Mouse (Mus musculus) MEL (cell line): ENCODE measurements around the gene Csf2ra. TPM values are rescaled to one million over a fixed set of nuclear protein-coding genes. Genes with fewer than 3 reads are reported as not detected.
"Not testable (repeated sequence)": the region's sequence is repeated elsewhere in the genome, so short reads cannot be mapped to it uniquely, and the experiment has no call there.

Experiments
- DNase-seq: peaks from one replicate; pipeline ENCODE4 v3.0.0; 2011; ENCODE audit warnings: low read depth, low spot score
- H3K27ac ChIP-seq: 2 replicates; pipeline ENCODE4 v1.5.1; 2012; ENCODE audit warnings: low read depth, mild to moderate bottlenecking, control low read depth, low read length, moderate library complexity; ENCODE audit not compliant: control insufficient read depth
- H3K27me3 ChIP-seq, 2 experiments: fragments of 150-350 bp in 1 of 2; sonication (generic) in 1 of 2; 2 replicates each; pipeline ENCODE4 v1.6.1; 2012; ENCODE audit warnings: low read length in 2 of 2, mild to moderate bottlenecking in 2 of 2, improper control_type of control experiment in 1 of 2, moderate library complexity in 1 of 2; ENCODE audit not compliant: insufficient read depth in 2 of 2, control insufficient read depth in 1 of 2
- H3K36me3 ChIP-seq, 2 experiments: 2 replicates each; pipeline ENCODE4 v1.6.1; 2012 to 2014; ENCODE audit warnings: low read length in 2 of 2, improper control_type of control experiment in 1 of 2, inconsistent platforms in 1 of 2, mild to moderate bottlenecking in 1 of 2; ENCODE audit not compliant: insufficient read depth in 2 of 2, control insufficient read depth in 1 of 2
- H3K4me1 ChIP-seq, 2 experiments: fragments of 150-350 bp in 1 of 2; sonication (generic) in 1 of 2; 2 replicates each; pipeline ENCODE4 v1.6.1; 2012; ENCODE audit warnings: low read length in 2 of 2, improper control_type of control experiment in 1 of 2, mild to moderate bottlenecking in 1 of 2; ENCODE audit not compliant: insufficient read depth in 2 of 2, control insufficient read depth in 1 of 2
- H3K4me3 ChIP-seq, 2 experiments: fragments of 150-350 bp in 1 of 2; sonication (generic) in 1 of 2; 2 replicates each; pipeline ENCODE4 v1.5.1; 2012; ENCODE audit warnings: low read depth in 2 of 2, low read length in 2 of 2, mild to moderate bottlenecking in 2 of 2, moderate library complexity in 2 of 2, control low read depth in 1 of 2, improper control_type of control experiment in 1 of 2; ENCODE audit not compliant: control insufficient read depth in 1 of 2, insufficient read depth in 1 of 2
- H3K79me2 ChIP-seq: 2 replicates; pipeline ENCODE4 v1.6.1; 2012; ENCODE audit warnings: mild to moderate bottlenecking, low read length, moderate library complexity; ENCODE audit not compliant: control insufficient read depth, poor library complexity, insufficient read depth
- H3K9ac ChIP-seq: 2 replicates; pipeline ENCODE4 v1.6.1; 2012; ENCODE audit warnings: low read depth, mild to moderate bottlenecking, control low read depth, low read length, moderate library complexity; ENCODE audit not compliant: control insufficient read depth, poor library complexity, severe bottlenecking
- H3K9me3 ChIP-seq: fragments of 150-350 bp; sonication (generic); replicated peaks from 2 replicates; pipeline ENCODE4 v1.6.1; 2012; ENCODE audit warnings: mild to moderate bottlenecking, low read length, improper control_type of control experiment, moderate library complexity; ENCODE audit not compliant: insufficient read depth
- CHD2 ChIP-seq: IDR thresholded peaks from 2 replicates; pipeline ENCODE4 v1.6.1; 2011; ENCODE audit warnings: low read length, improper control_type of control experiment
- CTCF ChIP-seq, 3 experiments: IDR thresholded peaks in 2 of 3; conservative IDR thresholded peaks in 1 of 3; 2 replicates each; pipeline ENCODE4 v1.5.1; 2011 to 2012; ENCODE audit warnings: low read length in 3 of 3, low read depth in 2 of 3, mild to moderate bottlenecking in 2 of 3, improper control_type of control experiment in 1 of 3, inconsistent platforms in 1 of 3, mixed read lengths in 1 of 3, moderate library complexity in 1 of 3; ENCODE audit not compliant: control insufficient read depth in 1 of 3, insufficient read depth in 1 of 3, poor library complexity in 1 of 3, severe bottlenecking in 1 of 3
- EP300 ChIP-seq, 2 experiments: IDR thresholded peaks; 2 replicates each; pipeline ENCODE4 v1.6.1; 2011; ENCODE audit warnings: improper control_type of control experiment in 2 of 2, low read length in 2 of 2, low read depth in 1 of 2, mild to moderate bottlenecking in 1 of 2
- ETS1 ChIP-seq: IDR thresholded peaks from 2 replicates; pipeline ENCODE4 v1.6.1; 2012; ENCODE audit warnings: low read depth, mild to moderate bottlenecking, inconsistent platforms, low read length, improper control_type of control experiment, moderate library complexity
- GABPA ChIP-seq: IDR thresholded peaks from 2 replicates; pipeline ENCODE4 v1.6.1; 2012; ENCODE audit warnings: low read depth, mild to moderate bottlenecking, inconsistent platforms, low read length, improper control_type of control experiment, moderate library complexity
- GATA1 ChIP-seq: IDR thresholded peaks from 2 replicates; pipeline ENCODE4 v1.6.1; 2011; ENCODE audit warnings: low read depth, low read length, improper control_type of control experiment
- HCFC1 ChIP-seq: IDR thresholded peaks from 2 replicates; pipeline ENCODE4 v1.6.1; 2012; ENCODE audit warnings: low read depth, mild to moderate bottlenecking, inconsistent platforms, low read length, improper control_type of control experiment, moderate library complexity
- KAT2A ChIP-seq: conservative IDR thresholded peaks from 2 replicates; pipeline ENCODE4 v1.6.1; 2012; ENCODE audit warnings: low read depth, low read length, improper control_type of control experiment, inconsistent platforms
- MYC ChIP-seq: IDR thresholded peaks from 2 replicates; pipeline ENCODE4 v1.6.1; 2011; ENCODE audit warnings: low read depth, mild to moderate bottlenecking, low read length, improper control_type of control experiment, moderate library complexity
- TAL1 ChIP-seq: IDR thresholded peaks from 2 replicates; pipeline ENCODE4 v1.6.1; 2012; ENCODE audit warnings: mild to moderate bottlenecking, inconsistent platforms, low read length, moderate library complexity, mixed read lengths
- TCF12 ChIP-seq: IDR thresholded peaks from 2 replicates; pipeline ENCODE4 v1.6.1; 2014; ENCODE audit warnings: low read depth, mild to moderate bottlenecking, inconsistent platforms, low read length, improper control_type of control experiment, moderate library complexity
- ZNF384 ChIP-seq: IDR thresholded peaks from 2 replicates; pipeline ENCODE4 v1.6.1; 2012; ENCODE audit warnings: low read depth, mild to moderate bottlenecking, inconsistent platforms, low read length, improper control_type of control experiment
- polyA plus RNA-seq, 2 experiments: library from polyadenylated mRNA; stranded (reverse) in 1 of 2; unstranded in 1 of 2; fragments of >175 nt in 1 of 2; fragments of >200 nt in 1 of 2; gene quantifications; 2 replicates each; pipeline versions ENCODE4 v1.2.1 to v1.2.4; 2012; ENCODE audit warnings: low replicate concordance in 2 of 2, low read depth in 1 of 2; ENCODE audit not compliant: insufficient read length in 2 of 2, insufficient read depth in 1 of 2, missing spikeins in 1 of 2
- total RNA-seq: library from RNA; depleted of rRNA; stranded (reverse); fragments of 300-350 nt; gene quantifications from 2 replicates; pipeline ENCODE4 v1.2.3, GENCODE M21; 2012

Csf2ra gene
- total and polyA plus RNA-seq, 3 experiments, result not detected

GRCm38 (mm10) chr19:61223706-61224328, 4.4 kb downstream of the Csf2ra start:
- Histone ChIP-seq H3K9ac (no peak overlapping the region), H3K36me3 (no peaks in the 10 kb centered on the region), H3K27me3 (no peaks in the 10 kb centered on the region), H3K27ac (no peak overlapping the region), H3K79me2 (no peaks in the 10 kb centered on the region), H3K4me1 (no peaks in the 10 kb centered on the region), H3K4me3 (no peak overlapping the region), H3K9me3 (no peaks in the 10 kb centered on the region)
- peak; percentile 68 for TF ChIP-seq ZNF384
- TF ChIP-seq MYC, result 0 out of 2 replicates have a peak, but pooled peaks have one; percentile 20
- TF ChIP-seq KAT2A, result no peak
- no peak for TF ChIP-seq GABPA
- TF ChIP-seq CTCF (IDR thresholded peaks at IDR 0.05 in 2 of 3, conservative IDR thresholded peaks at IDR 0.05 in 1 of 3; ENCODE audit: control insufficient read depth in 1 of 3, insufficient read depth in 1 of 3, low read depth in 2 of 3, low read length in 3 of 3, poor library complexity in 1 of 3, severe bottlenecking in 1 of 3), result peak in 1 of 3 experiments; percentile 6; a peak in 2 of 6 replicates
- TF ChIP-seq ETS1, result peak; percentile 9; the same call in 1 of the 2 replicates
- TF ChIP-seq HCFC1, result no peak
- DNase-seq, result peak; percentile 99

- H3K36me3 ChIP-seq, H3K79me2 ChIP-seq, H3K4me1 ChIP-seq, H3K9ac ChIP-seq, H3K27me3 ChIP-seq, H3K9me3 ChIP-seq, H3K4me3 ChIP-seq: not testable (repeated sequence)
- H3K27ac ChIP-seq, result peak overlapping the region; percentile 47
- DNase-seq, result peak; percentile 70
- TF ChIP-seq MYC, result peak; percentile 27; the same call in 1 of the 2 replicates
- peak; percentile 74 to 87 for TF ChIP-seq EP300 (IDR thresholded peaks at IDR 0.05; ENCODE audit: low read depth in 1 of 2, low read length in 2 of 2)
- TF ChIP-seq ETS1, result peak; percentile 67
- TF ChIP-seq TCF12, result peak; percentile 90
- TF ChIP-seq GATA1, result peak; percentile 77
- TF ChIP-seq TAL1, result peak; percentile 93
Observed at GRCm38 (mm10) chr19:61207506-61207905, 20.7 kb downstream of the Csf2ra start.

GRCm38 (mm10) chr19:61199836-61200235, 28.4 kb downstream of the Csf2ra start:
- Histone ChIP-seq H3K36me3 (no peaks in the 10 kb centered on the region), H3K9ac (no peak overlapping the region), H3K4me1 (peaks cover 0 to 8% of the 10 kb centered on the region in 2 experiments; a peak in 2 of 4 replicates), H3K79me2 (no peaks in the 10 kb centered on the region), H3K27ac (no peak overlapping the region), H3K9me3 (no peaks in the 10 kb centered on the region), H3K27me3 (no peaks in the 10 kb centered on the region), H3K4me3 (no peak overlapping the region)
- TF ChIP-seq TCF12, result no peak
- TF ChIP-seq CHD2, result no peak
- DNase-seq, result peak; percentile 71
